Mouse (Mus musculus): Measurements from ENCODE around the gene Tank. TPM values are rescaled to one million over a fixed set of nuclear protein-coding genes. Genes with fewer than 3 reads are reported as not detected.

The Tank gene
- polyA plus RNA-seq, 1 experiment = 13.2 TPM

- TF ChIP-seq TCF3 (IDR thresholded peaks at IDR 0.05; ENCODE audit: insufficient read length, low read depth) (no peak), POLR2AphosphoS2 (IDR thresholded peaks at IDR 0.05; ENCODE audit: insufficient read length, low read depth) (no peak), MAX (IDR thresholded peaks at IDR 0.05; ENCODE audit: low read depth) (no peak), CEBPB (IDR thresholded peaks at IDR 0.05; ENCODE audit: insufficient read depth, poor library complexity, severe bottlenecking) (no peak), E2F4 (IDR thresholded peaks at IDR 0.05; ENCODE audit: insufficient read depth) (no peak), MYOG (IDR thresholded peaks at IDR 0.05; ENCODE audit: control insufficient read depth in 1 of 3, insufficient read depth in 1 of 3, insufficient read length in 2 of 3, low read depth in 2 of 3) (no peak), SRF (IDR thresholded peaks at IDR 0.05; ENCODE audit: control insufficient read depth, insufficient read length, low read depth) (no peak), MYOD1 (IDR thresholded peaks at IDR 0.05; ENCODE audit: control insufficient read depth in 1 of 3, insufficient read length in 2 of 3, low read depth in 2 of 3) (no peak), TCF12 (IDR thresholded peaks at IDR 0.05; ENCODE audit: insufficient read depth, poor library complexity, severe bottlenecking) (no peak), USF1 (IDR thresholded peaks at IDR 0.05; ENCODE audit: low read depth) (no peak), POLR2A (IDR thresholded peaks at IDR 0.05; ENCODE audit: insufficient read length, low read depth) (no peak), REST (IDR thresholded peaks at IDR 0.05; ENCODE audit: insufficient read depth, insufficient read length) (no peak)
- H3K79me2 ChIP-seq (ENCODE audit: control insufficient read depth, insufficient read depth) = no peaks in the 10 kb centered on the region
- no peaks in the 10 kb centered on the region for H3K36me3 ChIP-seq (ENCODE audit: control insufficient read depth, insufficient read depth)
- H3K4me3 ChIP-seq = no peak overlapping the region
- no peak overlapping the region for H3K4me2 ChIP-seq (ENCODE audit: low read depth)
- H3ac ChIP-seq (ENCODE audit: control insufficient read depth, insufficient read length) = no peak overlapping the region
- no peaks in the 10 kb centered on the region for H3K27me3 ChIP-seq (ENCODE audit: control insufficient read depth, insufficient read depth, insufficient read length)
Measured at GRCm38 (mm10) chr2:61689086-61689485, 110.7 kb downstream of the Tank start.

Other genes with a start within 250 kb of the Tank start
- 101 TPM for gene Psmd14, start 133.1 kb downstream of the Tank start, polyA plus RNA-seq (2012; fragmentation: generic; extraction: Trizol)
- 0.01 TPM for gene Tbr1, start 224.3 kb downstream of the Tank start, polyA plus RNA-seq (2012; fragmentation: generic; extraction: Trizol)